Mouse (Mus musculus): ENCODE measurements around the gene Thap3. TPM values are rescaled to one million over a fixed set of nuclear protein-coding genes. Genes with fewer than 3 reads are reported as not detected.

Gene Thap3
- polyA plus RNA-seq, 1 experiment from 2014 or later: 29.5 TPM

DNA sequence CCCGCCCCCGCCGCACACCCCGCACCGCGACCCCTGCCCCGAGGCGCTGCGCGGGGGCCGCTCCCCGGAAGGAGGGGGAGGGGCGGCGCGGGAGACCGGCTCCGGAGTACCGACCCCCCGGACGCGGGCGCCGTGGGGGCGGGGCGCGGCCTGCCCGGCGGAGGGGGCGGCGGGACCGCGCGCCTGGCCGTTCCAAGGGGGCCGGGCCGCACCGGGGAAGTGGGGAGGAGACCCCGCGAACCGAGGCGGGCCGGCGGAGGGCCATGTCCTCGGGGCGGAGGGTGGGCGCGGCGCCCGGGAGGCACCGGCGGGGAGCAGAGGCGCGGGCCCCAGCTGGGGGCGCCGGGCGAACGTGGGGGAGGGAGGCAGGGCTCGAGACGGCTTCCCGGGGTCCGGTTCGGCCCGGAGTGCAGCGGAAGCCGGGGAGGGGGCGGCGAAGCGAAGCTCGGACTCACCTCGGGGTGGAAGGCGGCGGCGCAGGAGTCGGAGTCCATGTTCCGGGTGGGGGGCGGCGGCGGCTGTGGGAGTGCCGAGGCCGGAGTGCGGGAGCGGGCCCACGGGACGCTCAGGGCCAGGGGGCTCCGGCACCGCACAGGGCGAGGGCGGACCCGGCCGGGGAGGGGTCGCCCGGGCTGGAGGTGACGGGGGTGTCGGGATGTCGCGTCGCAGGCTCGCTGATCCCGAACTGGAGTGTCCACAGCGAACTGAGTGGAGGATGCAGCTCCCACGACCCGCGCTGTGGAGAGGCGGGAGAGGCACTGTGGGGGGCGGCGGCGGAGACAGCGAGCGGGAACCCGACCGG lies 6.8 kb upstream of the Thap3 start:
- DNase-seq (ENCODE audit: low spot score) (no peak), ATAC-seq (ENCODE audit: insufficient number of reproducible peaks, low FRiP score, low TSS enrichment, low read depth) (peak; percentile 53)
- Histone ChIP-seq H3K4me2 (ENCODE audit: low read depth, severe bottlenecking) (peak overlapping the region; percentile 78), H3K9me3 (ENCODE audit: control insufficient read depth, low read length) (no peaks in the 10 kb centered on the region), H3K4me1 (ENCODE audit: control insufficient read depth, insufficient read depth, low read length) (peaks cover 8% of the 10 kb centered on the region), H3K9ac (ENCODE audit: low read length) (peak overlapping the region; percentile 89), H3K27me3 (ENCODE audit: control insufficient read depth, insufficient read depth, low read length) (no peaks in the 10 kb centered on the region), H3K36me3 (ENCODE audit: control insufficient read depth, insufficient read depth, low read length) (peaks cover 14% of the 10 kb centered on the region), H3K27ac (replicated peaks; ENCODE audit: low read depth, low read length) (peak overlapping the region; percentile 68), H3K4me3 (ENCODE audit: low read depth, low read length) (peak overlapping the region; percentile 98)
- under 1% methylated on average over 77 of the region's 111 CpGs for WGBS

DNA sequence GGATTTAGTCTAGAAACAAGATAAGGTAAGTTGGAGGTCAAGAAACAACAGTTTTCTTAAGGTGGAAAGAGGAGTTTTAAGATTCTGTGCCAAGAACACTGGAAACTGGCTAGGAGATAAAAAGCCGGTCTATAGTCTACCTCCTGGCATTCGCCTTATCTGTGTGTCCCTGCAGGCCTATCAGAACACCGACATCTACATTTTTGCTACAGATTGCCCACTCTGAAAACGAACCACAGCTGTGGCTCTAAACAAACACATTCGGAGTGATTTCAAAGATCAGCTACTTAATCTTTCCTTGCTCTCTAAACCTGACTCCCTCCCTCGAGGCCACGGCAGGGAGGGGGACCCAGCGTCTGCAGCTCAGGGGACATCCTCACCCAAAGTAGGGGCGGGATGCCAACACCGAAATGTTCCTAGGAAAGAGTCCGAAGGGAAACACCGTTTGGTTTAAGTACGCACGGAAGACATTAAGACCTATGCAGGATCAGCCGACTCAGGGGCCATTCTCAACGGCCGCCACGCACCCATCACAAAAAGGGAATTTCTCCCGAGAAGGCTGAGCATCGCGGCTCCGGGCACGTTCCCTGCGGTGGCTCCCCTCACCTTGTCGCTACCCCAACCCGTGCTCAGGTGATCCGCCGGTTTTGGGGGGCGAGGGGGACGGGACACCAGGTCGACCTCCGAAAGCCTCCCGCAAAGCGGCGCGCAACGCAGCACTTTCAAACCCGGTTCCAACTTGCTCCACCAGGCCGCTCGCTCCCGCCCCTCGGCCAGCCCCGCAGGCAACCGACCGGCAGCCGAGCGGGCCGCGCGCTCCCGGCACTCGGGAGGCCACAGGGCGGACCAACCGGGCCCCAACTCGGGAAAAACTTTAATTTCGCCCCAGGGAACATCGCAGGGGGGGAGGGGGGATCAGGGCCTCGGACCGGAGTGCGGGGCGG lies 5.7 kb upstream of the Thap3 start:
- Histone ChIP-seq H3K27ac (replicated peaks; ENCODE audit: low read depth, low read length) (peak overlapping the region; percentile 68), H3K4me3 (ENCODE audit: low read depth, low read length) (peak overlapping the region; percentile 98), H3K27me3 (ENCODE audit: control insufficient read depth, insufficient read depth, low read length) (no peaks in the 10 kb centered on the region), H3K9ac (ENCODE audit: low read length) (peak overlapping the region; percentile 89), H3K4me1 (ENCODE audit: control insufficient read depth, insufficient read depth, low read length) (peaks cover 8% of the 10 kb centered on the region), H3K36me3 (ENCODE audit: control insufficient read depth, insufficient read depth, low read length) (peaks cover 15% of the 10 kb centered on the region), H3K9me3 (ENCODE audit: control insufficient read depth, low read length) (no peaks in the 10 kb centered on the region), H3K4me2 (ENCODE audit: low read depth, severe bottlenecking) (peak overlapping the region; percentile 78)
- WGBS: 2% methylated on average over 59 of the region's 61 CpGs
- ATAC-seq (ENCODE audit: insufficient number of reproducible peaks, low FRiP score, low TSS enrichment, low read depth) (no peak), DNase-seq (ENCODE audit: low spot score) (peak; percentile 64)

DNA sequence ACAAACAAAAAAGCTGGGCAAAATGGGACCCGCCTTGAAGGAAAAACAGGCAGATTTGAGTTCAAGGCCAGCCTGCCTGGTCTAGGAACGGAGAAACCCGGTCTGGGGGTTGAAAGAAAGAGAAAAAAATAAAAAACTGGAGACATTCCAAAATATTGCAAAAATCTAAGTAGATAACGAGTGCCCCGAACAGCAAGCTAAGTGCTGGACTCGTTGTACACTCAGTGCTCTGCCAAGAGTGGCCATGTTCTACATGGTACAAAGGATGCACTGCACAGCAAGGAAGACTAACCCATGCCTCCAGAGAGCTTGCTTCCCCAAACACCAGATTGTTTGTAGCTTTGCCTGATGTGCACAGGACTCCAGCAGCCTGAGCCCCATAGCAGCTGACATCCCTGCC lies 4.2 kb upstream of the Thap3 start:
- Histone ChIP-seq H3K27me3 (ENCODE audit: control insufficient read depth, insufficient read depth, low read length) (no peaks in the 10 kb centered on the region), H3K36me3 (ENCODE audit: control insufficient read depth, insufficient read depth, low read length) (peaks cover 15% of the 10 kb centered on the region), H3K27ac (replicated peaks; ENCODE audit: low read depth, low read length) (no peak overlapping the region), H3K4me2 (ENCODE audit: low read depth, severe bottlenecking) (no peak overlapping the region), H3K9ac (ENCODE audit: low read length) (0 out of 2 replicates have a peak overlapping the region, but pooled peaks have one; percentile 5), H3K9me3 (ENCODE audit: control insufficient read depth, low read length) (no peaks in the 10 kb centered on the region), H3K4me3 (ENCODE audit: low read depth, low read length) (no peak overlapping the region), H3K4me1 (ENCODE audit: control insufficient read depth, insufficient read depth, low read length) (peaks cover 9% of the 10 kb centered on the region)
- WGBS: 92% methylated on average over 6 of the region's 6 CpGs
- ATAC-seq (ENCODE audit: insufficient number of reproducible peaks, low FRiP score, low TSS enrichment, low read depth) (no peak), DNase-seq (ENCODE audit: low spot score) (no peak)

DNA sequence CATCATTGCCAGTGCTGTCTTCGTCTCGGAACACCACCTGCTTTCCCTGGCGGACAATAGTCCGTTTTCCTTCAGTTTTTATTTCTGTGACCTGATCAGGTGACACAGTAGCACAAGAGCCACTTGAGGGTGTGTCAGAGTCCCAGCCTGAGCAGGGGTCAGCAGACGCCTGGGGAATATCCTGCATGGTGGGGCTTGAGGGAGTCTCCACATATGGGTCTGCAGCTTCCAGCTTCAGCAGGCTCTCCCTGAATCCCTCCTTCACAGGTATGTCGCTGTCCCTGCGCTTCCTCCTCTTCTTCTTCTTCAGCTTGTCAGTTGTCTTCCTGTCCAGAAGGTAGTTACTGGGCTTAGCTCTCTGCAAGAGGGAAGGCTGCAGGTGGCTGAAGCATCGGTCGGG lies 3.3 kb upstream of the Thap3 start:
- no peak overlapping the region for H3K4me3 ChIP-seq (ENCODE audit: low read depth, low read length)
- H3K4me1 ChIP-seq (ENCODE audit: control insufficient read depth, insufficient read depth, low read length): peaks cover 13% of the 10 kb centered on the region
- ATAC-seq (ENCODE audit: insufficient number of reproducible peaks, low FRiP score, low TSS enrichment, low read depth) (no peak), DNase-seq (ENCODE audit: low spot score) (no peak)
- WGBS: 92% methylated on average over 9 of the region's 9 CpGs
- no peak overlapping the region for H3K4me2 ChIP-seq (ENCODE audit: low read depth, severe bottlenecking)
- H3K27me3 ChIP-seq (ENCODE audit: control insufficient read depth, insufficient read depth, low read length): no peaks in the 10 kb centered on the region
- H3K9ac ChIP-seq (ENCODE audit: low read length): no peak overlapping the region
- no peaks in the 10 kb centered on the region for H3K9me3 ChIP-seq (ENCODE audit: control insufficient read depth, low read length)
- H3K27ac ChIP-seq (replicated peaks; ENCODE audit: low read depth, low read length): no peak overlapping the region
- peaks cover 15% of the 10 kb centered on the region for H3K36me3 ChIP-seq (ENCODE audit: control insufficient read depth, insufficient read depth, low read length)

DNA sequence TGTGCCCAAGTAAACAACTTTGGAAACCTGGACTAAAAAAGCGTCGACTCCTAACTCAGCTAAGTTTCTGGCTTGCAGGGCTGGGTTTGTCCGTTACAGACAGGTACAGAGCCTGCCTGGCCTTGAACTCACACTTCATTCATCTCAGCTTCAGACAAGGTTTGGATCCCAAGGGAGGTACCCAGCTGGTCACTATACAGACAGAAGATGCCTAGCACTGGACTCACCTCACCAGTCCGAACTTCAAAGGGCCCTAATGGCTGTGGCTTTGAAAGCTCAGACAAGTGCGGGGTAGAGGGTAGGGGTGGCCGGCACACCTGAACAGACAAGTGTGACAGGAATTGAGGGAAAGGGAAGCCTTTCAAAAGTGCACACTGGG lies 302 bp upstream of the Thap3 start:
- 24% methylated on average over 6 of the region's 6 CpGs for WGBS
- Histone ChIP-seq H3K27ac (replicated peaks; ENCODE audit: low read depth, low read length) (peak overlapping the region; percentile 60; the same call in 1 of the 2 replicates), H3K4me1 (ENCODE audit: control insufficient read depth, insufficient read depth, low read length) (peaks cover 21% of the 10 kb centered on the region), H3K9me3 (ENCODE audit: control insufficient read depth, low read length) (no peaks in the 10 kb centered on the region), H3K4me3 (ENCODE audit: low read depth, low read length) (peak overlapping the region; percentile 78), H3K4me2 (ENCODE audit: low read depth, severe bottlenecking) (peak overlapping the region; percentile 20), H3K36me3 (ENCODE audit: control insufficient read depth, insufficient read depth, low read length) (peaks cover 15% of the 10 kb centered on the region), H3K27me3 (ENCODE audit: control insufficient read depth, insufficient read depth, low read length) (no peaks in the 10 kb centered on the region), H3K9ac (ENCODE audit: low read length) (peak overlapping the region; percentile 96)
- ATAC-seq (ENCODE audit: insufficient number of reproducible peaks, low FRiP score, low TSS enrichment, low read depth) (peak; percentile 22; the same call in 1 of the 2 replicates), DNase-seq (ENCODE audit: low spot score) (no peak)

DNA sequence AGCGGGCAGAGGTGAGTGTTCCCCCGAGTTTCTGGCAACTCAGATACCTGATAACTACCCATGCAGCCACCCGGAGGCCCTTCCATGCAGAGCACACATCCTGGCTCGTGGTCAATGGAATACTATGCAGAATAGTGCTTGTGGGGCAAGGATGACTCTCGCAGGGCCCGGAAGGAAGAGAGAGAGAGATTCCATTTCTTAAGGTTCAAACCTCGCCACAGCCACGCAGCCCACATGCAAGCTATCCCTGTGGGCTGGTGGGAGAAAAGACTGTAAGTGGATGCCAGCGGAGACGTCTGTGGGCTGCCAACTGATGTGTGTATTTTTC lies 819 bp downstream of the Thap3 start:
- H3K9ac ChIP-seq (ENCODE audit: low read length): peak overlapping the region; percentile 96
- peaks cover 15% of the 10 kb centered on the region for H3K36me3 ChIP-seq (ENCODE audit: control insufficient read depth, insufficient read depth, low read length)
- H3K4me2 ChIP-seq (ENCODE audit: low read depth, severe bottlenecking): peak overlapping the region; percentile 88
- H3K4me1 ChIP-seq (ENCODE audit: control insufficient read depth, insufficient read depth, low read length): peaks cover 17% of the 10 kb centered on the region
- DNase-seq (ENCODE audit: low spot score) (no peak), ATAC-seq (ENCODE audit: insufficient number of reproducible peaks, low FRiP score, low TSS enrichment, low read depth) (no peak)
- 33% methylated on average over 10 of the region's 10 CpGs for WGBS
- no peaks in the 10 kb centered on the region for H3K27me3 ChIP-seq (ENCODE audit: control insufficient read depth, insufficient read depth, low read length)
- H3K9me3 ChIP-seq (ENCODE audit: control insufficient read depth, low read length): no peaks in the 10 kb centered on the region
- H3K4me3 ChIP-seq (ENCODE audit: low read depth, low read length): peak overlapping the region; percentile 78
- no peak overlapping the region; the same call in 1 of the 2 replicates for H3K27ac ChIP-seq (replicated peaks; ENCODE audit: low read depth, low read length)

DNA sequence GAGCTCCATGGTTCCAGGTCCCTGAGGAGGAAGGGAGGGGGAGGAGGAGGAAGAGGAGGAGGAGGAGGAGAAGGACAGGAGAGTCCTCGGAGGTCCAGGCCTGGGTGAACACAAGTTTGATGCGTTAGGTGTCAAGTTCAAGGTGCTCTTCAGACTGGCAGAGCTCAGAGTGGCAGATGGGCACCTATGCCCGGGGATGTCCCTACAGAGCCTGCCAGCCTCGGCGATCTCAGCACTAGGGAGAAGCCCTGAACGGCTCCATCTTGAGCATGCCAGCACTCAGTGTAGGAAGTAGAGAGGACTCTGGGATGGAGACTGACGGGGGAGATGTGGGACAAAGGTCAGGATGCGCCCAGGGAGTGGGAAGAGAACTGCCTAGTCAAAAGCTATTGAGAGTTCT lies 2.1 kb downstream of the Thap3 start:
- ATAC-seq (ENCODE audit: insufficient number of reproducible peaks, low FRiP score, low TSS enrichment, low read depth): no peak
- peaks cover 9% of the 10 kb centered on the region for H3K36me3 ChIP-seq (ENCODE audit: control insufficient read depth, insufficient read depth, low read length)
- no peak overlapping the region for H3K4me2 ChIP-seq (ENCODE audit: low read depth, severe bottlenecking)
- 62% methylated on average over 8 of the region's 8 CpGs for WGBS
- H3K27ac ChIP-seq (replicated peaks; ENCODE audit: low read depth, low read length): no peak overlapping the region
- no peaks in the 10 kb centered on the region for H3K27me3 ChIP-seq (ENCODE audit: control insufficient read depth, insufficient read depth, low read length)
- no peak for DNase-seq (ENCODE audit: low spot score)
- H3K9ac ChIP-seq (ENCODE audit: low read length): no peak overlapping the region
- no peaks in the 10 kb centered on the region for H3K9me3 ChIP-seq (ENCODE audit: control insufficient read depth, low read length)
- H3K4me1 ChIP-seq (ENCODE audit: control insufficient read depth, insufficient read depth, low read length): peaks cover 21% of the 10 kb centered on the region
- no peak overlapping the region for H3K4me3 ChIP-seq (ENCODE audit: low read depth, low read length)

DNA sequence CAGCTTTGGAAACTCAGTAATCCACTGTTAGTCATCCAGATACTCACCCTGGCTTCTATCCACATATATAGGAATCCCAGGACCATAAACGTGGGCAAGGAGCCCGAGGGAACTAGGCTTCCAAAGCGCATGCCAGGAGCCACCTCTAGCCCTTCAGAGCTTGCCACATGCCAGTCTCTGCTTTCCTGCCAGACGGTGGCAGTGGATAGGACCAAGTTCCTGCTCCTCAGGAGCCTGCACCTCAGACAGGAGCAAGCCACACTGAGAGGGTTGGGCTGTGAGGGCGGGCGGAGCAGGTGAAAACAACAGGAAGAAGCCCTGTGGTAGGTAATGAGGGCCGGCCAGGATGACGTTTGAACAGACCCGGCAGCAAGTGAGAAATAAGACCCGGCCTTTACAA lies 2.9 kb downstream of the Thap3 start:
- Histone ChIP-seq H3K4me1 (ENCODE audit: control insufficient read depth, insufficient read depth, low read length) (peaks cover 21% of the 10 kb centered on the region), H3K9me3 (ENCODE audit: control insufficient read depth, low read length) (no peaks in the 10 kb centered on the region), H3K27ac (replicated peaks; ENCODE audit: low read depth, low read length) (no peak overlapping the region), H3K4me2 (ENCODE audit: low read depth, severe bottlenecking) (no peak overlapping the region), H3K4me3 (ENCODE audit: low read depth, low read length) (no peak overlapping the region), H3K27me3 (ENCODE audit: control insufficient read depth, insufficient read depth, low read length) (no peaks in the 10 kb centered on the region), H3K36me3 (ENCODE audit: control insufficient read depth, insufficient read depth, low read length) (peaks cover 4% of the 10 kb centered on the region; the same call in 1 of the 2 replicates), H3K9ac (ENCODE audit: low read length) (no peak overlapping the region)
- DNase-seq (ENCODE audit: low spot score) (no peak), ATAC-seq (ENCODE audit: insufficient number of reproducible peaks, low FRiP score, low TSS enrichment, low read depth) (no peak)
- 23% methylated on average over 10 of the region's 10 CpGs for WGBS

Data from limb, embryonic 11.5 days (tissue).